Mouse (Mus musculus) liver, postnatal 0 days (tissue): ENCODE data around the gene Tcn2. TPM values are rescaled to one million over a fixed set of nuclear protein-coding genes. Genes with fewer than 3 reads are reported as not detected.

ENCODE experiments used
- ATAC-seq: fragments of 200-750 bp; cut with Nextera tagmentation; 2 replicates; pipeline ENCODE4 v1.8.0; 2017; ENCODE audit warnings: mild to moderate bottlenecking, moderate library complexity
- DNase-seq: peaks from one replicate; pipeline ENCODE4 v3.0.0-alpha.2; 2016
- H3K27ac ChIP-seq: fragments of 300-500 bp; sonication (generic); 2 replicates; pipeline ENCODE4 v1.5.1; 2014; ENCODE audit warnings: antibody characterized with exemption, moderate library complexity, mild to moderate bottlenecking, low read depth
- H3K27me3 ChIP-seq: fragments of 300-500 bp; sonication (generic); 2 replicates; pipeline ENCODE4 v1.6.1; 2014; ENCODE audit warnings: low read length, control low read depth, mixed read lengths; ENCODE audit not compliant: insufficient read depth
- H3K36me3 ChIP-seq: fragments of 300-500 bp; sonication (generic); replicated peaks from 2 replicates; pipeline ENCODE4 v1.6.1; 2014; ENCODE audit warnings: mild to moderate bottlenecking, control low read depth, low read length, moderate library complexity, mixed read lengths; ENCODE audit not compliant: insufficient read depth
- H3K4me1 ChIP-seq: fragments of 300-500 bp; sonication (generic); 2 replicates; pipeline ENCODE4 v1.6.1; 2014; ENCODE audit warnings: antibody characterized with exemption, mild to moderate bottlenecking, control low read depth; ENCODE audit not compliant: insufficient read depth
- H3K4me2 ChIP-seq: fragments of 300-500 bp; sonication (generic); 2 replicates; pipeline ENCODE4 v1.6.1; 2014; ENCODE audit warnings: low read depth, mild to moderate bottlenecking, low read length, moderate library complexity, mixed read lengths
- H3K4me3 ChIP-seq: fragments of 300-500 bp; sonication (generic); 2 replicates; pipeline ENCODE4 v1.5.1; 2014; ENCODE audit warnings: low read depth, low read length
- H3K9ac ChIP-seq: fragments of 300-500 bp; sonication (generic); replicated peaks from 2 replicates; pipeline ENCODE4 v1.6.1; 2014; ENCODE audit warnings: mild to moderate bottlenecking, moderate library complexity
- H3K9me3 ChIP-seq: fragments of 300-500 bp; sonication (generic); 2 replicates; pipeline ENCODE4 v1.6.1; 2016; ENCODE audit warnings: mild to moderate bottlenecking, control low read depth, low read length, mixed read lengths
- CTCF ChIP-seq: sonication (generic); IDR thresholded peaks from 2 replicates; pipeline ENCODE4 v1.5.1; 2016; ENCODE audit warnings: antibody characterized with exemption, low read depth
- EP300 ChIP-seq: IDR thresholded peaks from 2 replicates; pipeline ENCODE4 v1.6.1; 2016; ENCODE audit warnings: antibody characterized with exemption, low read depth, mild to moderate bottlenecking
- WGBS: fragments of 180-500 bp; shearing (Covaris S2); extraction: QIAGEN DNeasy Blood & Tissue Kit; methylation state at CpG from one replicate; pipeline ENCODE4 v1.1.7; 2014; ENCODE audit not compliant: insufficient replicate concordance; 5-methylcytosine and 5-hydroxymethylcytosine counted together
- polyA plus RNA-seq: library from polyadenylated mRNA; unstranded; fragments of >200 nt; fragmentation: Nextera tagmentation; extraction: Ambion mirVana; gene quantifications from 2 replicates; pipeline ENCODE4 v1.2.1, GENCODE M21; 2015

Tcn2 gene
- polyA plus RNA-seq, 1 experiment from 2014 or later: 61.3 TPM

- Histone ChIP-seq H3K36me3 (no peaks in the 10 kb centered on the region), H3K4me3 (no peak overlapping the region), H3K4me2 (no peak overlapping the region), H3K27ac (no peak overlapping the region), H3K9ac (no peak overlapping the region), H3K9me3 (no peaks in the 10 kb centered on the region), H3K4me1 (peaks cover 11% of the 10 kb centered on the region), H3K27me3 (no peaks in the 10 kb centered on the region)
- no peak for TF ChIP-seq CTCF
- no peak for TF ChIP-seq EP300
- 66% methylated on average over 6 of the region's 6 CpGs for WGBS
- no peak for ATAC-seq
- DNase-seq: no peak
These were observed 38.0 kb downstream of the Tcn2 start for GRCm38 (mm10) chr11:3893970-3894369.

- Histone ChIP-seq H3K27ac (no peak overlapping the region), H3K9ac (no peak overlapping the region), H3K36me3 (no peaks in the 10 kb centered on the region), H3K4me2 (no peak overlapping the region), H3K4me1 (no peaks in the 10 kb centered on the region), H3K4me3 (no peak overlapping the region), H3K9me3 (no peaks in the 10 kb centered on the region), H3K27me3 (no peaks in the 10 kb centered on the region)
- ATAC-seq: peak; percentile 62
- DNase-seq: no peak
- WGBS: 65% methylated on average over 5 of the region's 5 CpGs
- TF ChIP-seq EP300 (no peak), CTCF (no peak)
These were observed 44.6 kb downstream of the Tcn2 start for GRCm38 (mm10) chr11:3887331-3887730.

GRCm38 (mm10) chr11:3883711-3884110 is 48.2 kb downstream of the Tcn2 start:
- Histone ChIP-seq H3K36me3 (no peaks in the 10 kb centered on the region), H3K4me3 (no peak overlapping the region), H3K4me1 (no peaks in the 10 kb centered on the region), H3K9me3 (no peaks in the 10 kb centered on the region), H3K27me3 (no peaks in the 10 kb centered on the region), H3K9ac (no peak overlapping the region), H3K4me2 (no peak overlapping the region), H3K27ac (no peak overlapping the region)
- 66% methylated on average over 3 of the region's 3 CpGs for WGBS
- ATAC-seq: no peak
- DNase-seq: no peak
- no peak for TF ChIP-seq CTCF
- no peak for TF ChIP-seq EP300

- TF ChIP-seq EP300 (no peak), CTCF (peak; percentile 91)
- ATAC-seq: no peak
These were observed 52.1 kb downstream of the Tcn2 start for GRCm38 (mm10) chr11:3879836-3880235.

GRCm38 (mm10) chr11:3878660-3879059 is 53.3 kb downstream of the Tcn2 start:
- H3K4me1 ChIP-seq: no peaks in the 10 kb centered on the region
- H3K36me3 ChIP-seq: no peaks in the 10 kb centered on the region
- TF ChIP-seq CTCF: no peak
- no peak for TF ChIP-seq EP300
- no peaks in the 10 kb centered on the region for H3K27me3 ChIP-seq
- ATAC-seq: no peak
- no peak for DNase-seq
- H3K9me3 ChIP-seq: no peaks in the 10 kb centered on the region
- WGBS: 65% methylated on average over 7 of the region's 7 CpGs
- no peak overlapping the region for H3K4me2 ChIP-seq
- H3K27ac ChIP-seq: no peak overlapping the region
- no peak overlapping the region for H3K9ac ChIP-seq
- H3K4me3 ChIP-seq: no peak overlapping the region

More at GRCm38 (mm10) chr11:3879836-3880235, 52.1 kb downstream of the Tcn2 start:
- WGBS: 38% methylated on average over 2 of the region's 2 CpGs
- peak; percentile 75 for DNase-seq
- H3K9me3 ChIP-seq: no peaks in the 10 kb centered on the region
- no peaks in the 10 kb centered on the region for H3K27me3 ChIP-seq
- H3K27ac ChIP-seq: no peak overlapping the region
- H3K36me3 ChIP-seq: no peaks in the 10 kb centered on the region
- no peaks in the 10 kb centered on the region for H3K4me1 ChIP-seq
- no peak overlapping the region for H3K4me2 ChIP-seq
- H3K9ac ChIP-seq: no peak overlapping the region
- H3K4me3 ChIP-seq: no peak overlapping the region

GRCm38 (mm10) chr11:3876419-3876818 is 55.5 kb downstream of the Tcn2 start:
- TF ChIP-seq EP300 (no peak), CTCF (no peak)
- ATAC-seq (no peak), DNase-seq (no peak)
- no peaks in the 10 kb centered on the region for H3K4me1 ChIP-seq
- no peak overlapping the region for H3K4me2 ChIP-seq
- 62% methylated on average over 6 of the region's 6 CpGs for WGBS
- no peak overlapping the region for H3K9ac ChIP-seq
- no peaks in the 10 kb centered on the region for H3K36me3 ChIP-seq
- no peaks in the 10 kb centered on the region for H3K9me3 ChIP-seq
- no peak overlapping the region for H3K4me3 ChIP-seq
- H3K27me3 ChIP-seq: no peaks in the 10 kb centered on the region
- H3K27ac ChIP-seq: no peak overlapping the region

Other genes with a start within 250 kb of the Tcn2 start
- 0.07 TPM in 1 of 2 replicates, not detected in the other for gene Osbp2, start 68.3 kb downstream of the Tcn2 start, polyA plus RNA-seq
- gene 4921536K21Rik, start 37.1 kb downstream of the Tcn2 start, polyA plus RNA-seq: not detected in 2 replicates
- gene Dusp18, start 36.9 kb downstream of the Tcn2 start, polyA plus RNA-seq: 0.19 and 0.27 TPM in 2 replicates
- 0.43 and 0.46 TPM in 2 replicates for gene Slc35e4, start 17.5 kb downstream of the Tcn2 start, polyA plus RNA-seq
- 24.3 and 26.5 TPM in 2 replicates for gene Pes1, start 31.8 kb upstream of the Tcn2 start, polyA plus RNA-seq
- not detected in 2 replicates for gene 4930556J24Rik, start 44.6 kb upstream of the Tcn2 start, polyA plus RNA-seq
- 7.5 and 8.5 TPM in 2 replicates for gene Gal3st1, start 51.5 kb upstream of the Tcn2 start, polyA plus RNA-seq
- gene Sec14l4, start 99.3 kb upstream of the Tcn2 start, polyA plus RNA-seq: 10.9 and 12.1 TPM in 2 replicates
- gene Sec14l3, start 132.7 kb upstream of the Tcn2 start, polyA plus RNA-seq: 0.11 TPM in 1 of 2 replicates, not detected in the other
- gene Mtfp1, start 163.3 kb upstream of the Tcn2 start, polyA plus RNA-seq: 17.7 and 21.1 TPM in 2 replicates
- gene Sec14l2, start 191.3 kb upstream of the Tcn2 start, polyA plus RNA-seq: 48.0 and 54.2 TPM in 2 replicates
- 6.4 and 6.8 TPM in 2 replicates for gene Rnf215, start 203.0 kb upstream of the Tcn2 start, polyA plus RNA-seq
- gene Ccdc157, start 228.1 kb upstream of the Tcn2 start, polyA plus RNA-seq: 0.36 and 0.52 TPM in 2 replicates
- gene Sf3a1, start 228.2 kb upstream of the Tcn2 start, polyA plus RNA-seq: 8.5 and 8.8 TPM in 2 replicates